Comparison of ENCODE assay signal across 8 mouse cellular contexts in genomic region chr7:49778904-49779615, GRCm38 (mm10). TPM values are rescaled to one million over a fixed set of nuclear protein-coding genes. Genes with fewer than 3 reads are reported as not detected.
DNase-seq lines count a peak whose midpoint lies in the region; ATAC-seq lines count a peak whose summit lies in the region.

No protein-coding gene starts in this region.

- H3K9ac ChIP-seq in limb, embryonic 15.5 days, result peak overlapping the region; percentile 66
- H3K9ac ChIP-seq in neural tube, embryonic 12.5 days, result peak overlapping the region; percentile 74; the same call in 1 of the 2 replicates

- H3K4me1 ChIP-seq in limb, embryonic 15.5 days, result peaks cover 14% of the 10 kb centered on the region
- H3K4me1 ChIP-seq in neural tube, embryonic 12.5 days, result peaks cover 12% of the 10 kb centered on the region; the same call in 1 of the 2 replicates

- peak; percentile 36 for DNase-seq in cerebellum, adult 11-12 months
- peak; percentile 54 to 67 for DNase-seq in right cerebral cortex, postnatal 10 days (ENCODE audit: low spot score in 2 of 2)
- DNase-seq in right cerebral cortex, postnatal 36 days (ENCODE audit: low spot score in 2 of 2), result no peak
- DNase-seq in spleen, postnatal 14 days (ENCODE audit: low spot score in 2 of 2), result no peak

- peak overlapping the region; percentile 73 for H3K4me3 ChIP-seq in limb, embryonic 15.5 days
- peak overlapping the region; percentile 71 for H3K4me3 ChIP-seq in neural tube, embryonic 12.5 days

- H3K27ac ChIP-seq in limb, embryonic 15.5 days, result no peak overlapping the region
- no peak overlapping the region for H3K27ac ChIP-seq in neural tube, embryonic 12.5 days

- ATAC-seq in cerebellum, adult (ENCODE audit: insufficient number of reproducible peaks, low FRiP score, low TSS enrichment), result no peak; the same call in 1 of the 2 replicates
- ATAC-seq in granulocyte monocyte progenitor cell, adult 5-6 weeks (replicated peaks; ENCODE audit: poor library complexity, severe bottlenecking), result peak; percentile 20
- ATAC-seq in limb, embryonic 15.5 days (ENCODE audit: insufficient number of reproducible peaks, low FRiP score, low TSS enrichment, low read depth), result no peak
- peak; percentile 6; the same call in 1 of the 2 replicates for ATAC-seq in neural tube, embryonic 12.5 days (ENCODE audit: low FRiP score, low read depth)

- H3K27me3 ChIP-seq in limb, embryonic 15.5 days, result no peaks in the 10 kb centered on the region
- no peaks in the 10 kb centered on the region for H3K27me3 ChIP-seq in neural tube, embryonic 12.5 days (replicated peaks)

- peak overlapping the region; percentile 86 for H3K4me2 ChIP-seq in limb, embryonic 15.5 days
- peak overlapping the region; percentile 70 for H3K4me2 ChIP-seq in neural tube, embryonic 12.5 days (replicated peaks)

- peaks cover 19% of the 10 kb centered on the region for H3K36me3 ChIP-seq in limb, embryonic 15.5 days
- peaks cover 7% of the 10 kb centered on the region for H3K36me3 ChIP-seq in neural tube, embryonic 12.5 days

- WGBS in limb, embryonic 15.5 days, result 69% methylated on average over 12 of the region's 12 CpGs
- WGBS in neural tube, embryonic 12.5 days, result 72% methylated on average over 12 of the region's 12 CpGs

- no peaks in the 10 kb centered on the region for H3K9me3 ChIP-seq in limb, embryonic 15.5 days
- H3K9me3 ChIP-seq in neural tube, embryonic 12.5 days, result no peaks in the 10 kb centered on the region

RNA-seq across cellular contexts. Expression of gene Prmt3, which starts 0.9 kb away (rescaled TPM):
- total RNA-seq in granulocyte monocyte progenitor cell, adult 5-6 weeks (2014; fragmentation: Nextera tagmentation), result 67.7 and 79.0 TPM in 2 replicates
- 56.3 and 57.4 TPM in 2 replicates for total RNA-seq in granulocyte monocyte progenitor cell, adult 5-6 weeks (2017)
- polyA plus RNA-seq in limb, embryonic 15.5 days (2015; fragmentation: Nextera tagmentation; extraction: Ambion mirVana), result 42.3 and 48.4 TPM in 2 replicates
- 52.4 and 54.5 TPM in 2 replicates for polyA plus RNA-seq in neural tube, embryonic 12.5 days (2016; fragmentation: Nextera tagmentation; extraction: Ambion mirVana)

RNA-seq across cellular contexts. Expression of gene Htatip2, which starts 20.1 kb away (rescaled TPM):
- total RNA-seq in granulocyte monocyte progenitor cell, adult 5-6 weeks (2014; fragmentation: Nextera tagmentation), result 19.9 and 23.1 TPM in 2 replicates
- total RNA-seq in granulocyte monocyte progenitor cell, adult 5-6 weeks (2017), result 12.7 and 14.2 TPM in 2 replicates
- 17.0 and 18.0 TPM in 2 replicates for polyA plus RNA-seq in limb, embryonic 15.5 days (2015; fragmentation: Nextera tagmentation; extraction: Ambion mirVana)
- polyA plus RNA-seq in neural tube, embryonic 12.5 days (2016; fragmentation: Nextera tagmentation; extraction: Ambion mirVana), result 4.5 and 4.9 TPM in 2 replicates

Comparison
In these comparisons a context has a peak if more than half of its experiments do, and no peak if none do; other contexts are left out.
1. DNase-seq: peak in cerebellum, adult 11-12 months (single experiment) and right cerebral cortex, postnatal 10 days (2 of 2); none in right cerebral cortex, postnatal 36 days (0 of 2) and spleen, postnatal 14 days (0 of 2).
2. ATAC-seq: peak in granulocyte monocyte progenitor cell, adult 5-6 weeks (single experiment) and neural tube, embryonic 12.5 days (single experiment); none in cerebellum, adult (single experiment) and limb, embryonic 15.5 days (single experiment).